Mouse (Mus musculus) liver, embryonic 11.5 days (tissue): Measurements from ENCODE around the gene Vmn2r96. TPM values are rescaled to one million over a fixed set of nuclear protein-coding genes. Genes with fewer than 3 reads are reported as not detected.
"Not testable (repeated sequence)": the region's sequence is repeated elsewhere in the genome, so short reads cannot be mapped to it uniquely, and the experiment has no call there.

Experiments
- ATAC-seq: fragments of 200-750 bp; cut with Nextera tagmentation; replicated peaks from 2 replicates; pipeline ENCODE4 v1.8.0; 2017; ENCODE audit warnings: moderate number of reproducible peaks, mild to moderate bottlenecking, moderate TSS enrichment, moderate library complexity; ENCODE audit not compliant: low FRiP score
- DNase-seq: peaks from one replicate; pipeline ENCODE4 v3.0.0-alpha.2; 2017; ENCODE audit warnings: low spot score
- H3K27ac ChIP-seq: fragments of 300-500 bp; sonication (generic); 2 replicates; pipeline ENCODE4 v1.5.1; 2014; ENCODE audit warnings: mild to moderate bottlenecking, low read depth, low read length, control low read depth
- H3K27me3 ChIP-seq: fragments of 300-500 bp; sonication (generic); replicated peaks from 2 replicates; pipeline ENCODE4 v1.6.1; 2014; ENCODE audit warnings: low read length, mixed read lengths; ENCODE audit not compliant: control insufficient read depth, insufficient read depth
- H3K36me3 ChIP-seq: fragments of 300-500 bp; sonication (generic); 2 replicates; pipeline ENCODE4 v1.6.1; 2014; ENCODE audit warnings: mild to moderate bottlenecking, low read length, moderate library complexity, mixed read lengths; ENCODE audit not compliant: control insufficient read depth, insufficient read depth
- H3K4me1 ChIP-seq: fragments of 300-500 bp; sonication (generic); replicated peaks from 2 replicates; pipeline ENCODE4 v1.6.1; 2014; ENCODE audit warnings: low read length, mixed read lengths; ENCODE audit not compliant: control insufficient read depth, insufficient read depth
- H3K4me2 ChIP-seq: fragments of 300-500 bp; sonication (generic); 2 replicates; pipeline ENCODE4 v1.6.1; 2014; ENCODE audit warnings: mild to moderate bottlenecking, control low read depth, moderate library complexity
- H3K4me3 ChIP-seq: fragments of 300-500 bp; sonication (generic); 2 replicates; pipeline ENCODE4 v1.5.1; 2014; ENCODE audit warnings: low read depth, low read length, control low read depth
- H3K9ac ChIP-seq: fragments of 300-500 bp; sonication (generic); 2 replicates; pipeline ENCODE4 v1.6.1; 2014; ENCODE audit warnings: low read depth, low read length, control low read depth
- H3K9me3 ChIP-seq: fragments of 300-500 bp; sonication (generic); 2 replicates; pipeline ENCODE4 v1.6.1; 2016; ENCODE audit warnings: low read length, inconsistent platforms, mixed read lengths; ENCODE audit not compliant: control insufficient read depth
- WGBS: fragments of 180-500 bp; shearing (Covaris S2); extraction: QIAGEN DNeasy Blood & Tissue Kit; methylation state at CpG from one replicate; pipeline ENCODE4 v1.1.7; 2014; 5-methylcytosine and 5-hydroxymethylcytosine counted together
- polyA plus RNA-seq: library from polyadenylated mRNA; unstranded; fragments of >200 nt; fragmentation: Nextera tagmentation; extraction: Ambion mirVana; gene quantifications from 2 replicates; pipeline ENCODE4 v1.2.1, GENCODE M21; 2014

Vmn2r96 gene
- not detected in 2 replicates for polyA plus RNA-seq

DNA sequence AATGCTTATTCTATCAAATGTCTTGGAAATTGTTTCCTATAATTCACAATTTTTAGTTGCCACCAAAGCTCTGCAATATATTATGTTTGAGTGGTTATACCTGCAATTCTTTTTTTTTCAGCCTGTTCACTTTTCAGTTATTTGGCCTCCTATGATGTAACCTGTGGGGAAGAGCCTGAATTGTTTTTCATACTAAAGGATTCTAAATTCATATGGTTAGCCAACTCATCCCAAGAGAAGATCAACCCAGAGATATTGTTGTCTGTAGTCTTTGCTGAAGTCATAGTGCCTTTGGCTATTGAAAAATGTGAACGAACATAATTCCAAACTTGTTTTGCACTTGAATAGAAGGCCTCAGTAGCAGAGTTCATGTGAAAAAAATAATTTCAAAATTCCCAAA lies at the start of gene Vmn2r96:
Vmn2r96 (plus strand) TSS at position 301 of the 400 bp plus-strand sequence.
- not testable (repeated sequence) for H3K9ac ChIP-seq, DNase-seq, H3K9me3 ChIP-seq, H3K36me3 ChIP-seq, H3K4me3 ChIP-seq, H3K27me3 ChIP-seq, H3K27ac ChIP-seq, H3K4me1 ChIP-seq, H3K4me2 ChIP-seq, ATAC-seq
- 74% methylated on average over 1 of the region's 1 CpGs for WGBS

DNA sequence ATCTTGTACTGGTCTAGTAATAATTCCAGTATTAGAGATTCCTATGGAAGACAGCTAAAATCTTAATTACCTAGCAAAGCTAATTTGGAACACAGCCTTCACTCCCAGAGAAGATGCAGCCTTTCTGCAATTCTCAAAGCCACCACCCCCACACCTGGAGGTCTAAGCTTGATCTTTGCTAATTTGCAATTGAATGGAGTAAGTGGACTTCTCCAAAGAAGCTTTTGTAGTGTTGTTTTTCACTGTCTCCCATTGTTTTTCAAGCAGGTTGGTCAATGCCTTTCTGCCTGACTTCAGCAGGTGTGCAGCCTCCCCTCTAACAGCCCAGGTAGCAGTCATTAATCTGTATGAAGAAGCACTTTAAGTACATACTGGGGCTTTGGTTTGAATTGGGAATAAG lies 49.6 kb upstream of the Vmn2r96 start:
- peaks cover 8% of the 10 kb centered on the region for H3K9me3 ChIP-seq
- no peak for DNase-seq
- no peak for ATAC-seq

DNA sequence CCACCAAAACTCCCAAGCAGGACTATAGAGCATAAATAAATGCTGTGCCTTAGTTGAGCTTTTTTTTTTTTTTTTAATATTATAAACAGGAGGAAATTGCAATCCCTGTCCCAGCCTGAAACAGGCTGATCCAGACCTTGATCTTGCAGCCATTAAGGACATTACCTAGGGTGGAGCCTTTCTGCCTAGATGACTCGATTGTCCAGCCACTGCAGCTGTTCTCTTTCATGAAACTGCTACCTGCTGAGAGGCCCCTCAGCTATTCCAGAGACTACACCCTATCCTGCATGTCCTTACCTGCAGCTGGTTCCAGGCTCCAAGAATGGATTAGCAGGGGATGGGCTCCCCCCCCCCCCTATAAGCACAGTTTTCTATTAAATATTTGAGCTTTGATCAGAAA lies 49.0 kb upstream of the Vmn2r96 start:
- no peaks in the 10 kb centered on the region for H3K36me3 ChIP-seq
- H3K4me1 ChIP-seq: no peaks in the 10 kb centered on the region
- DNase-seq (no peak), ATAC-seq (no peak)
- H3K27me3 ChIP-seq: no peaks in the 10 kb centered on the region
- no peak overlapping the region for H3K27ac ChIP-seq
- no peak overlapping the region for H3K9ac ChIP-seq
- H3K4me3 ChIP-seq: no peak overlapping the region
- H3K4me2 ChIP-seq: no peak overlapping the region
- 76% methylated on average over 1 of the region's 1 CpGs for WGBS
- peaks cover 8% of the 10 kb centered on the region for H3K9me3 ChIP-seq

More for the DNA sequence above, 49.6 kb upstream of the Vmn2r96 start:
- Histone ChIP-seq H3K9ac (no peak overlapping the region), H3K4me2 (no peak overlapping the region), H3K36me3 (no peaks in the 10 kb centered on the region), H3K27ac (no peak overlapping the region), H3K4me1 (no peaks in the 10 kb centered on the region), H3K4me3 (no peak overlapping the region), H3K27me3 (no peaks in the 10 kb centered on the region)

DNA sequence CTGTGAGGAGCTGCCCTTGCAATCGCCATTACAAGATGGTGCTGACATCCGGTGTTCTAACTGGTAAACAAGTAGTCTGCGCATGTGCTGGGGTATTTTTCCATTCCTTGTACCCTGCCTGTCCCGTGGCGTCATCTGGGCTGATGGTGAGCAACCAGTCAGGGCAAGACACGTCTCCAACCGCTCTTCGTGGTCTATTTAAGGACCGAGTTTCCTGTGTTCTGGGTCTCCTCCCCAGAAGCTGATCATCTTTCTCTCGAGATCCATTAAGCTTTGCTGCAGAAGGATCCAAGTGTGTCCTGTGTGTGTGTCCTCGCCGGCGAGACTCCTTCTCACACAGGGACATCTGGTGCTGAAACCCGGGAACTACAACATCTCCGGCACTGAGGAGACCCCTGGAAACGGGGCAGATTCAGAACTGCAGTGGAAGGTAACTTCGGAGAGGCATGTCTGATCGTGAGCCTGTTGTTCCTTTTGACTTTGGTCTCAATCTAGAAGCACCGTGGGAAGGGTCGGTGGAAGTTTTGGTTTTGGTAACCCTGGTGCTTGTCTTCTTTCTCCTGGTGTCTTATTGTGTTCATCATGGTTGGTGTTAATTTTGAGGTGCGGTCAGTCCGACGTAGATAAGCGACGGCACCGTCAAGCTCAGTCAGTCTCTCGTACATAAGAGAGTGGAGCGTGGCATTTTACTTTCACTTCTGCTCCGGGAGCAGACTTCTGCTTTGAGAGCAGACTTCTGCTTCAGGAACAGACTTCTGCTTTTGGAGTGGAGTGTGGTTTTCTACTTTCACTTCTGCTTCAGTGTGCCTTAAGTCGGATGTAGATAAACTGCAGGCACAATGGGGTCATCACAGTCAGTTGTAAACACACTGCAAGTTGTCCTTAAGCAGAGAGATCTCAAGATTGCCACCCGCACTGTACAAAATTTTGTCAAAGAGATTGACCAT lies 14.5 kb upstream of the Vmn2r96 start:
- ATAC-seq, H3K9ac ChIP-seq, H3K4me2 ChIP-seq, H3K27ac ChIP-seq, DNase-seq, H3K4me1 ChIP-seq, H3K4me3 ChIP-seq, H3K36me3 ChIP-seq, H3K27me3 ChIP-seq: not testable (repeated sequence)
- H3K9me3 ChIP-seq: peaks cover 11% of the 10 kb centered on the region
- WGBS: 83% methylated on average over 31 of the region's 31 CpGs

DNA sequence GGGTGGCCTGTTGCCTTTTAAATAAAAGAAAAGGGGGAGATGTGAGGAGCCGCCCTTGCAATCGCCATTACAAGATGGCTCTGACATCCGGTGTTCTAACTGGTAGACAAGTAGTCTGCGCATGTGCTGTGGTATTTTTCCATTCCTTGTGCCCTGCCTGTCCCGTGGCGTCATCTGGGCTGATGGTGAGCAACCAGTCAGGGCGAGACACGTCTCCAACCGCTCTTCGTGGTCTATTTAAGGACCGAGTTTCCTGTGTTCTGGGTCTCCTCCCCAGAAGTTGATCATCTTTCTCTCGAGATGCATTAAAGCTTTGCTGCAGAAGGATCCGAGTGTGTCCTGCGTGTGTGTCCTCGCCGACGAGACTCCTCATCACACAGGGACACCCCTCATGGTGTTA lies 6.8 kb upstream of the Vmn2r96 start:
- not testable (repeated sequence) for H3K27ac ChIP-seq, H3K27me3 ChIP-seq, ATAC-seq, DNase-seq, H3K4me3 ChIP-seq, H3K4me1 ChIP-seq, H3K9me3 ChIP-seq, H3K4me2 ChIP-seq, H3K36me3 ChIP-seq, H3K9ac ChIP-seq
- 85% methylated on average over 17 of the region's 17 CpGs for WGBS

DNA sequence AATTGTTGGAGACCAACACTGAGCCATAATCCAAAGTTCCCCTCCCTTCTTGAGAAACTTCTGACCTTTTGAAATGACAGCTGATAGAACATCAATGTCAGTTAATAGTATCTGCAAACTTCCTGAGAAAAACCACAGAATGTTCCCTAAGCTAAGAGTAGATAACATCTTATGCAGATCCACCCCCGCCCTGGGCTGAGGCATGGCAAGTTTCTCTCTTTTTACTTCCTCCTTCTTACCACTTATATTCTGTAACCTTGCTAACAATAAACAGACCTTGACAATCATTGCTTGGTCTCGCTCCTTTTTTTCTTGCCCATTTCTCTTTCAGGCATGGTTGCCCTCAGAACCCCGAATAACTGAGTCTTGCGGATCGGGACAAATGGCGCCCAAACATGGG lies 42.2 kb downstream of the Vmn2r96 start:
- H3K9me3 ChIP-seq: peaks cover 10% of the 10 kb centered on the region; the same call in 1 of the 2 replicates
- ATAC-seq, H3K4me3 ChIP-seq, DNase-seq, H3K4me1 ChIP-seq, H3K9ac ChIP-seq, H3K27ac ChIP-seq, H3K27me3 ChIP-seq, H3K36me3 ChIP-seq, H3K4me2 ChIP-seq: not testable (repeated sequence)
- 81% methylated on average over 6 of the region's 6 CpGs for WGBS

DNA sequence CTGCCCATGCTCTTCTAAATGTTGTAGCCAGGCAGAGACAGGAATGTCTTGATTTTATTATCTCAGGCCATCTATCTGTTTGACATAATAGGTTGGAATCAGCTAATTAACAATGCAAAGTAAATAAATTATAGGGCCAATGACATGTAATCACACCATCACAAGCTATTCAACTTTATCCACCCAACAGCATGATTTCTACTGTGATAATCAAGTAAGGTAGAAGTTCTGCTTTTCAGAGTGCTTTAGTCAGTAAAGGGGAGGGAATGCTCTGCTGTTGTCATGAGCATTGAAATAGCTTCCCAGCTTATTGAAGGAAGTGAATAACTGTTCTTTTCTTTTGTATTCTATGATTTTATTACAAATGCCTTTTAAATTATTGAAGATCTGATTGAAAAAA lies 53.6 kb downstream of the Vmn2r96 start:
- Histone ChIP-seq H3K36me3 (no peaks in the 10 kb centered on the region), H3K27ac (no peak overlapping the region), H3K4me1 (no peaks in the 10 kb centered on the region), H3K9me3 (no peaks in the 10 kb centered on the region; the same call in 1 of the 2 replicates), H3K4me3 (no peak overlapping the region), H3K4me2 (no peak overlapping the region), H3K27me3 (no peaks in the 10 kb centered on the region), H3K9ac (no peak overlapping the region)
- DNase-seq (no peak), ATAC-seq (no peak)
